11 mouse cellular contexts compared by ENCODE assay signal in the genomic region with DNA sequence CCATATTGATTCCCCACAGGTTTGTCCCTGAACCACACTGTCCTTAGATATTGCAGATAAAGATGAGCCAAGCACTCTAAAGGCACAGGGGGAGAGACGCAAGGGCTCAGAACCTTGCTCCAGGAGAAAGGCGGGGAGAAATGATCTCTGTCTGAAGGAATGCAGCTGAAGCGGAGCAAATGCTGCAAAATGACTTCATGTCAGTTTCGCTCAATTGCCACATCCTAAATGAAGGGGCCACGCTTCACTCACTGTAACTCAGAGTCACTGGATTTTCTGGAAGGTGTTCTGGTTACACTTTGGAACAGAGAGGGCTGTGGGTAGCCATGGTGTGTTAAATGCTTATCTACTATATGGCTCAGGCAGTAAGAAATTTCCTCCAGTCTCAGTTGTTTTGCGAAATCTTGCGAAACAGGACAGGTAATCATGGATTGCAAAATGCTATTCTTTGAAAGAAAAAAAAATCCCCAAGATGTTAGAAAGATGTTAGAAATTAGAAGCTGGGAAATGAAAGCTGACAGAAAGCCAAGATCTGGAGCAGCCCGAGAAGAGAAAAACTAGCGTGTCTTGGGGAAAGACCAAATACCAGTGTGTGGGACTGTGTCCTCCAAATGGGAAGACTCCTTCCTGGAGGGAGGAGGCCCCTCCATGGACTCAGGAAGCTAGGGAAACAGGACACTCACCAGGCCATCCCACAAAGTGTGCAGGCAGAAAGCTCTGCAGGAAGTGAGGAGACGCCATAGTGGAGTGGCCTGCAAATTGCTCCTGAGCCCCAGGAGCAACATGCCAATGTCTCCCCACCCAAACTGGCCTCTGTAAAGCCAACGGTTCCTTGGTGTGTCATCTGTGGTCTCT.
A peak's percentile ranks its signal among the peaks of the same experiment; 100 is the strongest.
DNase-seq lines count a peak whose midpoint lies in the region; ATAC-seq and TF ChIP-seq lines count a peak whose summit lies in the region.
"Had no signal": no experiment of that assay in that cellular context is flagged by ENCODE, and none has a peak within 500 bp of the region (broad histone marks: within the 10 kb centered on the region; RNA-seq: fewer than 3 reads in every experiment).

No protein-coding gene starts in this region.

- TF ChIP-seq CTCF in Patski (IDR thresholded peaks at IDR 0.05) = no peak

- TF ChIP-seq POLR2A in limb, embryonic 14.5 days (IDR thresholded peaks at IDR 0.05; ENCODE audit: borderline replicate concordance, extremely low read depth, insufficient read depth, insufficient read length) = no peak

- H3K27ac ChIP-seq in limb, embryonic 14.5 days (replicated peaks; ENCODE audit: low read depth, low read length) = no peak overlapping the region
- no peak overlapping the region for H3K27ac ChIP-seq in limb, embryonic 10.5 days
- peak overlapping the region; percentile 79 for H3K27ac ChIP-seq in embryonic facial prominence, embryonic 15.5 days (replicated peaks)
- peak overlapping the region; percentile 60 for H3K27ac ChIP-seq in liver, embryonic 16.5 days (ENCODE audit: low read length)
- no peak overlapping the region for H3K27ac ChIP-seq in forebrain, embryonic 12.5 days
- H3K27ac ChIP-seq: limb, embryonic 12.5 days had no signal

- 60% methylated on average over 11 of the region's 11 CpGs for WGBS in limb, embryonic 14.5 days
- WGBS in limb, embryonic 10.5 days = 80% methylated on average over 11 of the region's 11 CpGs
- 30% methylated on average over 11 of the region's 11 CpGs for WGBS in embryonic facial prominence, embryonic 15.5 days
- 63% methylated on average over 11 of the region's 11 CpGs for WGBS in liver, embryonic 16.5 days (ENCODE audit: insufficient replicate concordance)
- WGBS in forebrain, embryonic 12.5 days = 88% methylated on average over 11 of the region's 11 CpGs

- peak; percentile 28; the same call in 1 of the 2 replicates for ATAC-seq in limb, embryonic 14.5 days (ENCODE audit: low FRiP score, low read depth)
- peak; percentile 84 for ATAC-seq in Patski
- peak; percentile 44; the same call in 1 of the 2 replicates for ATAC-seq in embryonic facial prominence, embryonic 15.5 days (ENCODE audit: insufficient number of reproducible peaks, low FRiP score, low TSS enrichment, low read depth)
- no peak for ATAC-seq in liver, embryonic 16.5 days (ENCODE audit: low read depth)
- no peak for ATAC-seq in forebrain, embryonic 12.5 days (ENCODE audit: low FRiP score)
- ATAC-seq: midbrain, embryonic 16.5 days had no signal

- no peak overlapping the region for H3K4me3 ChIP-seq in limb, embryonic 14.5 days (replicated peaks; ENCODE audit: low read length)
- H3K4me3 ChIP-seq in limb, embryonic 10.5 days = no peak overlapping the region
- H3K4me3 ChIP-seq in embryonic facial prominence, embryonic 15.5 days (replicated peaks) = no peak overlapping the region
- H3K4me3 ChIP-seq in liver, embryonic 16.5 days (ENCODE audit: low read depth, low read length) = no peak overlapping the region
- H3K4me3 ChIP-seq in forebrain, embryonic 12.5 days (replicated peaks) = no peak overlapping the region
- H3K4me3 ChIP-seq: limb, embryonic 12.5 days had no signal

- in situ Hi-C loops in Patski (cut with MboI; ENCODE audit: low pct_unique_long_range_greater_than_20kb) = loop anchor here (10.0 kb wide), 1 partner anchor 647 kb away; no protein-coding TSS in a partner anchor

- CTCF ChIA-PET in Patski (lab: Charles Lee) = no interaction called here

- no peaks in the 10 kb centered on the region for H3K27me3 ChIP-seq in limb, embryonic 14.5 days (ENCODE audit: control insufficient read depth, insufficient read depth, low read length)
- no peaks in the 10 kb centered on the region for H3K27me3 ChIP-seq in limb, embryonic 10.5 days (ENCODE audit: low read depth, poor library complexity, severe bottlenecking)
- no peaks in the 10 kb centered on the region for H3K27me3 ChIP-seq in Patski
- H3K27me3 ChIP-seq in embryonic facial prominence, embryonic 15.5 days = no peaks in the 10 kb centered on the region
- no peaks in the 10 kb centered on the region for H3K27me3 ChIP-seq in liver, embryonic 16.5 days (ENCODE audit: control insufficient read depth, insufficient read depth, low read depth, low read length)
- H3K27me3 ChIP-seq in forebrain, embryonic 12.5 days = peaks cover 84% of the 10 kb centered on the region
- H3K27me3 ChIP-seq: limb, embryonic 12.5 days had no signal

- DNase-seq in limb, embryonic 14.5 days (ENCODE audit: low spot score) = peak; percentile 42
- DNase-seq in limb, embryonic 10.5 days (ENCODE audit: low spot score) = no peak
- peak; percentile 80 for DNase-seq in Patski (ENCODE audit: low read depth, low spot score)
- DNase-seq in layer of hippocampus, adult 11-12 months (ENCODE audit: low spot score) = no peak
- no peak for DNase-seq in natural killer cell, adult 2 months (ENCODE audit: low spot score in 2 of 2)
- DNase-seq: cerebellum, adult 18-20 months had no signal

- no peak overlapping the region; the same call in 1 of the 2 replicates for H3K9ac ChIP-seq in limb, embryonic 14.5 days (ENCODE audit: low read depth, low read length, severe bottlenecking)
- no peak overlapping the region for H3K9ac ChIP-seq in embryonic facial prominence, embryonic 15.5 days
- H3K9ac ChIP-seq in liver, embryonic 16.5 days (ENCODE audit: low read depth, low read length) = no peak overlapping the region
- no peak overlapping the region for H3K9ac ChIP-seq in forebrain, embryonic 12.5 days
- H3K9ac ChIP-seq: limb, embryonic 12.5 days had no signal

- H3K4me1 ChIP-seq in limb, embryonic 14.5 days (ENCODE audit: control insufficient read depth, insufficient read depth, low read length) = peaks cover 35% of the 10 kb centered on the region
- peaks cover 64% of the 10 kb centered on the region for H3K4me1 ChIP-seq in limb, embryonic 10.5 days
- peaks cover 66% of the 10 kb centered on the region for H3K4me1 ChIP-seq in embryonic facial prominence, embryonic 15.5 days
- H3K4me1 ChIP-seq in liver, embryonic 16.5 days (ENCODE audit: control insufficient read depth, low read depth, low read length) = peaks cover 16% of the 10 kb centered on the region
- 0 out of 2 replicates have a peak, but pooled peaks cover 2% of the 10 kb centered on the region for H3K4me1 ChIP-seq in forebrain, embryonic 12.5 days

- no peaks in the 10 kb centered on the region for H3K36me3 ChIP-seq in limb, embryonic 14.5 days (ENCODE audit: control insufficient read depth, insufficient read depth, low read length)
- H3K36me3 ChIP-seq in limb, embryonic 10.5 days = no peaks in the 10 kb centered on the region; the same call in 1 of the 2 replicates
- no peaks in the 10 kb centered on the region for H3K36me3 ChIP-seq in embryonic facial prominence, embryonic 15.5 days
- no peaks in the 10 kb centered on the region for H3K36me3 ChIP-seq in liver, embryonic 16.5 days (ENCODE audit: control insufficient read depth, insufficient read depth)
- no peaks in the 10 kb centered on the region for H3K36me3 ChIP-seq in forebrain, embryonic 12.5 days (replicated peaks)
- H3K36me3 ChIP-seq: limb, embryonic 12.5 days had no signal

- POLR2A ChIA-PET in Patski (lab: Charles Lee) = interaction anchor here (0.5 kb wide), 1 partner anchor 77 kb away, joined by 3 read pairs; no protein-coding TSS in a partner anchor

- no peaks in the 10 kb centered on the region for H3K9me3 ChIP-seq in limb, embryonic 14.5 days (ENCODE audit: control insufficient read depth, low read length)
- H3K9me3 ChIP-seq in limb, embryonic 10.5 days (replicated peaks) = no peaks in the 10 kb centered on the region
- no peaks in the 10 kb centered on the region for H3K9me3 ChIP-seq in embryonic facial prominence, embryonic 15.5 days (replicated peaks)
- H3K9me3 ChIP-seq in liver, embryonic 16.5 days (replicated peaks; ENCODE audit: control insufficient read depth, low read length) = no peaks in the 10 kb centered on the region
- H3K9me3 ChIP-seq in forebrain, embryonic 12.5 days = no peaks in the 10 kb centered on the region
- H3K9me3 ChIP-seq: limb, embryonic 12.5 days had no signal

- H3K4me2 ChIP-seq in limb, embryonic 14.5 days (replicated peaks; ENCODE audit: low read depth, low read length, severe bottlenecking) = no peak overlapping the region
- peak overlapping the region; percentile 19; the same call in 1 of the 2 replicates for H3K4me2 ChIP-seq in embryonic facial prominence, embryonic 15.5 days (replicated peaks)
- peak overlapping the region; percentile 14; the same call in 1 of the 2 replicates for H3K4me2 ChIP-seq in liver, embryonic 16.5 days (ENCODE audit: low read depth, low read length)
- no peak overlapping the region for H3K4me2 ChIP-seq in forebrain, embryonic 12.5 days
- H3K4me2 ChIP-seq: limb, embryonic 12.5 days had no signal

Comparison
In these comparisons a context has a peak if more than half of its experiments do, and no peak if none do; other contexts are left out.
1. DNase-seq: peak in limb, embryonic 14.5 days (single experiment) and Patski (single experiment); none in limb, embryonic 10.5 days (single experiment), layer of hippocampus, adult 11-12 months (single experiment) and natural killer cell, adult 2 months (0 of 2).
2. ATAC-seq: peak in limb, embryonic 14.5 days (single experiment), Patski (single experiment) and embryonic facial prominence, embryonic 15.5 days (single experiment); none in liver, embryonic 16.5 days (single experiment) and forebrain, embryonic 12.5 days (single experiment).
3. H3K27ac ChIP-seq: peak in embryonic facial prominence, embryonic 15.5 days (single experiment) and liver, embryonic 16.5 days (single experiment); none in limb, embryonic 14.5 days (single experiment), limb, embryonic 10.5 days (single experiment) and forebrain, embryonic 12.5 days (single experiment).
4. H3K4me2 ChIP-seq: peak in embryonic facial prominence, embryonic 15.5 days (single experiment) and liver, embryonic 16.5 days (single experiment); none in limb, embryonic 14.5 days (single experiment) and forebrain, embryonic 12.5 days (single experiment).